Mouse (Mus musculus) kidney, adult 2 months (tissue): Measurements from ENCODE around the gene Chst11.

Experiments used
- CTCF ChIP-seq: fragments of 200-500 bp; conservative IDR thresholded peaks from 2 replicates; pipeline ENCODE4 v1.5.1; 2011; ENCODE audit warnings: low read depth, mild to moderate bottlenecking, control low read depth, low read length, moderate library complexity, mixed read lengths; ENCODE audit not compliant: insufficient read depth, insufficient read length
- POLR2A ChIP-seq: fragments of 200-500 bp; IDR thresholded peaks from one replicate; pipeline ENCODE4 v1.6.1; 2011; ENCODE audit warnings: low read depth, low read length, control low read depth

DNA sequence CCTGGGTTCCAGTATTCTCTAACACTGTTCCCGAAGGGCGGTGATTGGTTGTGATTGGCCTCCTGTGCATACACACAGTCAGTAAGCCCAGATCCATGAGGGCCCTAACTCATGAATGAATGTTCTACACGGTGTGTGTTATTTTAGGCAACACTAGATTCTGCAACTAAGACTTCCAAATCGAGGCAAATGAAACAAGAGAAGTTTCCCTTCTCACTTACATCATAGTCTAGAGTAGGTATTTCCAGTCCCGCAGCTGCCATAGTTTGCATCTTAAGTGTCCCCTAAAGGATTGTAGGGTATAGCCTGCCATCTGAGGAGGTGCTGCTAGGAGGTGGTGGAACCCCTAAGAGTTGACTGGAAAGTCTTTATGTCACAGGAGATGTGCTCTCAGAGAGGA lies 40.9 kb downstream of the Chst11 start:
- TF ChIP-seq POLR2A, result no peak
- TF ChIP-seq CTCF, result no peak
